Mouse (Mus musculus): ENCODE results near the gene Map2k1. TPM values are rescaled to one million over a fixed set of nuclear protein-coding genes. Genes with fewer than 3 reads are reported as not detected.

Map2k1 gene
- polyA plus RNA-seq, 1 experiment, result 51.6 TPM

GRCm38 (mm10) chr9:64222098-64222497 lies 31.3 kb downstream of the Map2k1 start:
- no peaks in the 10 kb centered on the region for H3K36me3 ChIP-seq (ENCODE audit: control insufficient read depth, insufficient read depth, low read length)
- peaks cover 27% of the 10 kb centered on the region; the same call in 1 of the 2 replicates for H3K4me1 ChIP-seq (ENCODE audit: control insufficient read depth, insufficient read depth, insufficient read length, low read length)
- TF ChIP-seq POLR2A (IDR thresholded peaks at IDR 0.05; ENCODE audit: low read depth, low read length), result no peak
- no peak for TF ChIP-seq CTCF (IDR thresholded peaks at IDR 0.05; ENCODE audit: extremely low read depth, insufficient read length, insufficient replicate concordance, low read depth, low read length)
- H3K27me3 ChIP-seq (ENCODE audit: control insufficient read depth, insufficient read depth, low read length), result no peaks in the 10 kb centered on the region
- no peak overlapping the region for H3K4me3 ChIP-seq (ENCODE audit: low read depth, low read length)
- peak overlapping the region; percentile 43; the same call in 1 of the 2 replicates for H3K27ac ChIP-seq (ENCODE audit: insufficient read depth, low read depth, low read length)
- 87% methylated on average over 2 of the region's 2 CpGs for WGBS

GRCm38 (mm10) chr9:64221480-64221879 lies 32.0 kb downstream of the Map2k1 start:
- 78% methylated on average over 4 of the region's 4 CpGs for WGBS
- TF ChIP-seq CTCF (IDR thresholded peaks at IDR 0.05; ENCODE audit: extremely low read depth, insufficient read length, insufficient replicate concordance, low read depth, low read length) (no peak), POLR2A (IDR thresholded peaks at IDR 0.05; ENCODE audit: low read depth, low read length) (no peak)
- H3K27me3 ChIP-seq (ENCODE audit: control insufficient read depth, insufficient read depth, low read length), result no peaks in the 10 kb centered on the region
- no peaks in the 10 kb centered on the region for H3K36me3 ChIP-seq (ENCODE audit: control insufficient read depth, insufficient read depth, low read length)
- peaks cover 24% of the 10 kb centered on the region; the same call in 1 of the 2 replicates for H3K4me1 ChIP-seq (ENCODE audit: control insufficient read depth, insufficient read depth, insufficient read length, low read length)
- no peak overlapping the region for H3K27ac ChIP-seq (ENCODE audit: insufficient read depth, low read depth, low read length)
- H3K4me3 ChIP-seq (ENCODE audit: low read depth, low read length), result no peak overlapping the region

GRCm38 (mm10) chr9:64220603-64221002 lies 32.8 kb downstream of the Map2k1 start:
- WGBS, result 24% methylated on average over 1 of the region's 1 CpGs
- no peak for TF ChIP-seq POLR2A (IDR thresholded peaks at IDR 0.05; ENCODE audit: low read depth, low read length)
- TF ChIP-seq CTCF (IDR thresholded peaks at IDR 0.05; ENCODE audit: extremely low read depth, insufficient read length, insufficient replicate concordance, low read depth, low read length), result no peak
- Histone ChIP-seq H3K27me3 (ENCODE audit: control insufficient read depth, insufficient read depth, low read length) (no peaks in the 10 kb centered on the region), H3K27ac (ENCODE audit: insufficient read depth, low read depth, low read length) (peak overlapping the region; percentile 84), H3K36me3 (ENCODE audit: control insufficient read depth, insufficient read depth, low read length) (no peaks in the 10 kb centered on the region), H3K4me3 (ENCODE audit: low read depth, low read length) (no peak overlapping the region), H3K4me1 (ENCODE audit: control insufficient read depth, insufficient read depth, insufficient read length, low read length) (peaks cover 20% of the 10 kb centered on the region)

GRCm38 (mm10) chr9:64219772-64220420 lies 33.5 kb downstream of the Map2k1 start:
- H3K27ac ChIP-seq (ENCODE audit: insufficient read depth, low read depth, low read length), result peak overlapping the region; percentile 57; the same call in 1 of the 2 replicates
- no peak for TF ChIP-seq CTCF (IDR thresholded peaks at IDR 0.05; ENCODE audit: extremely low read depth, insufficient read length, insufficient replicate concordance, low read depth, low read length)
- TF ChIP-seq POLR2A (IDR thresholded peaks at IDR 0.05; ENCODE audit: low read depth, low read length), result no peak
- H3K4me3 ChIP-seq (ENCODE audit: low read depth, low read length), result no peak overlapping the region
- H3K27me3 ChIP-seq (ENCODE audit: control insufficient read depth, insufficient read depth, low read length), result no peaks in the 10 kb centered on the region
- H3K4me1 ChIP-seq (ENCODE audit: control insufficient read depth, insufficient read depth, insufficient read length, low read length), result peaks cover 20% of the 10 kb centered on the region
- no peaks in the 10 kb centered on the region for H3K36me3 ChIP-seq (ENCODE audit: control insufficient read depth, insufficient read depth, low read length)
- WGBS, result 88% methylated on average over 10 of the region's 10 CpGs

- no peak overlapping the region for H3K27ac ChIP-seq (ENCODE audit: insufficient read depth, low read depth, low read length)
- 84% methylated on average over 1 of the region's 1 CpGs for WGBS
- H3K27me3 ChIP-seq (ENCODE audit: control insufficient read depth, insufficient read depth, low read length), result no peaks in the 10 kb centered on the region
- H3K4me3 ChIP-seq (ENCODE audit: low read depth, low read length), result no peak overlapping the region
- no peaks in the 10 kb centered on the region for H3K36me3 ChIP-seq (ENCODE audit: control insufficient read depth, insufficient read depth, low read length)
- peaks cover 20% of the 10 kb centered on the region for H3K4me1 ChIP-seq (ENCODE audit: control insufficient read depth, insufficient read depth, insufficient read length, low read length)
- TF ChIP-seq POLR2A (IDR thresholded peaks at IDR 0.05; ENCODE audit: low read depth, low read length) (no peak), CTCF (IDR thresholded peaks at IDR 0.05; ENCODE audit: extremely low read depth, insufficient read length, insufficient replicate concordance, low read depth, low read length) (no peak)
These were observed 34.1 kb downstream of the Map2k1 start for GRCm38 (mm10) chr9:64219305-64219704.

- TF ChIP-seq POLR2A (IDR thresholded peaks at IDR 0.05; ENCODE audit: low read depth, low read length) (no peak), CTCF (IDR thresholded peaks at IDR 0.05; ENCODE audit: extremely low read depth, insufficient read length, insufficient replicate concordance, low read depth, low read length) (no peak)
- Histone ChIP-seq H3K4me1 (ENCODE audit: control insufficient read depth, insufficient read depth, insufficient read length, low read length) (peaks cover 18% of the 10 kb centered on the region), H3K36me3 (ENCODE audit: control insufficient read depth, insufficient read depth, low read length) (peaks cover 3% of the 10 kb centered on the region; the same call in 1 of the 2 replicates), H3K27me3 (ENCODE audit: control insufficient read depth, insufficient read depth, low read length) (no peaks in the 10 kb centered on the region), H3K4me3 (ENCODE audit: low read depth, low read length) (no peak overlapping the region), H3K27ac (ENCODE audit: insufficient read depth, low read depth, low read length) (no peak overlapping the region)
These were observed 35.5 kb downstream of the Map2k1 start for GRCm38 (mm10) chr9:64217887-64218286.

- peaks cover 13% of the 10 kb centered on the region for H3K36me3 ChIP-seq (ENCODE audit: control insufficient read depth, insufficient read depth, low read length)
- H3K4me3 ChIP-seq (ENCODE audit: low read depth, low read length), result no peak overlapping the region
- no peak overlapping the region; the same call in 1 of the 2 replicates for H3K27ac ChIP-seq (ENCODE audit: insufficient read depth, low read depth, low read length)
- TF ChIP-seq POLR2A (IDR thresholded peaks at IDR 0.05; ENCODE audit: low read depth, low read length) (no peak), CTCF (IDR thresholded peaks at IDR 0.05; ENCODE audit: extremely low read depth, insufficient read length, insufficient replicate concordance, low read depth, low read length) (no peak)
- no peaks in the 10 kb centered on the region for H3K27me3 ChIP-seq (ENCODE audit: control insufficient read depth, insufficient read depth, low read length)
- 95% methylated on average over 2 of the region's 2 CpGs for WGBS
- peaks cover 11% of the 10 kb centered on the region for H3K4me1 ChIP-seq (ENCODE audit: control insufficient read depth, insufficient read depth, insufficient read length, low read length)
These were observed 36.8 kb downstream of the Map2k1 start for GRCm38 (mm10) chr9:64216641-64217040.
